Mouse (Mus musculus): ENCODE results near the gene Ncoa3.

The Ncoa3 gene

DNA sequence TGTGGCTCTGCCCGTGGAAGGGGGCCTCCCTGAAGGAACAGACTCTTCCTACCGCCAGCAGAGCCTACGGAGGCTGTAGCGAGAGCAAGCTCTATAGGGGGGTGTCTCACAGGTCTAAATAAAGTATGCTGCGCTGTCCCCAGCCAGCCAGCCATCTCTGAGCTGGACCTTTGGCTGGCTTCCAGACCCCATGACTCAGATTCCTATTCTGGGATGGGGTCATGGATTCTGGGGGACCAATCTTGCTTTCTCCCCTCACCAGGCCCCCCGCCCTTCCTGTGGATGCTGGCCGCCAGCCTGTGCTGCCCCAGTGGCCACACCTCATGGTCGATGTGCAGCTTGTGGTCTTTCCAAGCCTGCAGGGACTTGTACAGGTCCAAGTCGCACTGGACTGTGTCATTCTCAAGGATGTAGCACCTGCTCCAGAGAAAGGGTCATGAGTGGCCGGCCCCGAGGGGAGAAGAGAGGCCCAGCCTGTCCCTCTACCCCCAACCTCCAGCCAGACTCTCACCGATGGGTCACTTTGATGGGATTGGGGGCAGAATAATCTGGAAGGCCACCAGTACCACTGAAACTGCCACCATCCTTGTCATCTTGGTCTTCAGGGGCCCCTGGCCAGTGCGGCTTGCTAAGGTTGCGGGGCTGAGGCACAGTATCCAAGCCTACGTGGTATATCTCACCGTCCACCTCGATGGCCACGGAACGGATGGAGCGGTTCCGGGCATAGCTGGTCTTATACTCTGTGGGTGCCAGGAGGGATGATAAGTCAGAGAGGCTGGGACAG, 88.7 kb downstream of the Ncoa3 start:
- DNase-seq: peak; percentile 82 to 85

DNA sequence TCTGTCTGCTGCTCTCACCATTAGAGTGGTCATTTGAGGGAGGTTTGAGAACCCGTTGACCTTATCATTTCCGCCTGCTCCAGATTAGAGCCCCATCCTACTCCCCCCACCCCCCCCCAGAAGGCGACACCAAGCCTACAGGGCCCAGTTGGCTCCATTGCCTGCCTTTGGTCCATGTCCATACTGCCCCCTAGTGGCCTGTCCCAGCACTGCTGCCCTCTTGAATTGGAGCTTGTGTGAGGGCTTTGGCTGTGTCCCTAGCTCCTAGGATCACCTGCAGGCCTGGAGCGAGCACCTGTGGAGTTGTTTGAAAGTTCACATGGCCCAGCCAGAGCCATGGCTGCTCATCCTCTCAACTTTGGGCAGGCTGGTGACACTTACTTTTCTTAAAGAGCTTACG, 89.8 kb downstream of the Ncoa3 start:
- peak; percentile 84 to 93 for DNase-seq

DNA sequence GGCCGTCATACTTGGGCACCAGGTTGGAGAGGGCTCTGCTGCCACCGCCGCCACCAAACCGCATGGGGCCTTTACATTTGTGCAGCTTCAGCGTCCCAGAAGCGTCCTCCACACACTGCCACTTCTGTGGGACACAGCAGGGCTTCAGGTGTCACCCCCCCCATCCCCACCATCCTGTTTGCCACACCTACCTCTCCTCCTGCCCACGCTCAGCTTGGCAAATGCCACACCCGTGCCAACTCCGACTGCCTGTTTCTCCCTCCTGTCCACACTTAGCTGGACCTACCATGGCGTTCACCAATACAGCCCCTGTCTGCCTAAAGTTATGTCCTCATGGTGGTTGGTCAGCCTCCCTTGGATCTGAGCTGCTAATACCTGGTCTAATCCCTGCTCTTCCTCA, 90.2 kb downstream of the Ncoa3 start:
- peak in 1 of 2 experiments; percentile 37 for DNase-seq

DNA sequence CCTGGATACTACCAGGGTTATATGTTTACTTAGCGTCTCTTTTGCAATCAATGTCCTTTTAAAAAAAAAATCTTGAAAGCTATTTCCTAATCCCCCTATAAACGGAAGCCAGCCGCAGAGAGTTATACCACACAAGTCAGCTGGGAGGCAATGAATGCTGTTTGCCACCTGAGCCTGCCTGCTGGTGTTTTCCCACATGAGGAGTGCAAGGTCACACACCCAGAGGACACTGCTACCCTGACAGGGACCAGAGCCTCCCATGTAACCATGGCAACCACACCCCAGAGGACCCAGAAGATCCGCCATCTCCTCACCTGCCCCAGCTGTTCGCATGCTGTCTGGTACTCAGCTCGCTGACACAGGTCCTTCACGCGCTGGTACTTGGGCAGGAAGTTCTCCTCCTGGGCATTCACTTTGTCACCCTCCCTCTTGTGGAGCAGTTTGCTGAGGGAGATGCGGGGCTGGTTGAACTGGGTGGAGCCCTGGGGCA, 91.2 kb downstream of the Ncoa3 start:
- DNase-seq: peak in 1 of 2 experiments; percentile 39

DNA sequence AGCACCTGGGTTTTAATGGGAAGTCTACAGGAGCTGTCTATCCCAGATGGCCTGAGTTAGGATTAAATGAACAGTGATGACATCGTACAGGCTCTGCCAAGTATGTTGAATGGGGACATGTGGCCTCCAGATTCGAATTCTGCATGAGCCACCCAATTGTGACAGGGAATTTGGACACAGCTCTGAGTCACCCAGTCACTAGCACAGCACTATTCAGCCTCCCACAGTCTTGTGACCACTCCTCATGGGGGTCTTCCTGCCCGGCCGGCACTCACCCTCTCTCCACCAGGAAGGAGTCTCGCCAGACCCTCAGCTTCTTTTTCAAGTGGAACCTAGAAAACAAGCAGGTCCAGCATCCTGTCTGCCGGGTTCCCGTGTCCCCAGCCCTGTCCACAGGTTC, 91.7 kb downstream of the Ncoa3 start:
- peak in 1 of 2 experiments; percentile 31 for DNase-seq

DNA sequence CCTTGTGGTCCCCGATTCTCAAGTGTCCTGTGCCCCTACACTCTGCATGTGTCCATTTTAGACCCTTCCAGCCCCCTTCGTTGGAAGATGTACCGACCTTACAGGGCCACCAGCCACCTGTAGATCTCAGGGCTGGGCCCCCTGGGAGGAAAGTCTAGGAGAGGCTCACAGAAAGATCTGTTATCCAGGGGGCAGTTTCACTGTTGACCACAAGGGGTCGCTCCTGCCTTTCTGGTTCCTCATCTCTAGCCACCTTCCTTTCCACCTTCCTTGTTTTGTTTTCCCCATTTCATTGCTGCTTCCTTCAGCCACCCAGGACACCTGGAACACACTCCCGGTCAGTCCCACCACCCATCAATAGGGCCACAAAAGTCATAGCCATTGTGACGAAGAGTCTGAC, 92.5 kb downstream of the Ncoa3 start:
- DNase-seq: peak; percentile 66 to 84

DNA sequence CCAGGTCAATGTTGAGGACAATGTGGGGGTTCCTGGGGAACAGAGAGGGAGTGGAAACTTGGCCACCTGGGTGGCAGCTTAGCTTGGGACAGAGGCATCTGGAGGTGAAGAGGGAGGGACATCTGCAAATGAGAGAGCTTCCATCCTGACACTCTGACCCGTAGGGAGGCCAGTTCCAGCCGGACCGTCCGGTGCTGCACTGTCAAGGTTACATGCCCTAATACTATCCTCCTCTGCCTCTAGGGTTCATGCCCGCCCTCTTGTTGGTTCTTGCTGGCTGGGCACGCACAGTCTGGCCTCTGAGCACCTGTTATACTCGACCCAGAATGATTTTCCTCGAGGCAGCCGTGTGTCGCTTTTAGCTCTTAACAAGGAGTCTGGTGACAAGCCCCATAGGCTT, 93.3 kb downstream of the Ncoa3 start:
- peak in 1 of 2 experiments; percentile 56 for DNase-seq

DNA sequence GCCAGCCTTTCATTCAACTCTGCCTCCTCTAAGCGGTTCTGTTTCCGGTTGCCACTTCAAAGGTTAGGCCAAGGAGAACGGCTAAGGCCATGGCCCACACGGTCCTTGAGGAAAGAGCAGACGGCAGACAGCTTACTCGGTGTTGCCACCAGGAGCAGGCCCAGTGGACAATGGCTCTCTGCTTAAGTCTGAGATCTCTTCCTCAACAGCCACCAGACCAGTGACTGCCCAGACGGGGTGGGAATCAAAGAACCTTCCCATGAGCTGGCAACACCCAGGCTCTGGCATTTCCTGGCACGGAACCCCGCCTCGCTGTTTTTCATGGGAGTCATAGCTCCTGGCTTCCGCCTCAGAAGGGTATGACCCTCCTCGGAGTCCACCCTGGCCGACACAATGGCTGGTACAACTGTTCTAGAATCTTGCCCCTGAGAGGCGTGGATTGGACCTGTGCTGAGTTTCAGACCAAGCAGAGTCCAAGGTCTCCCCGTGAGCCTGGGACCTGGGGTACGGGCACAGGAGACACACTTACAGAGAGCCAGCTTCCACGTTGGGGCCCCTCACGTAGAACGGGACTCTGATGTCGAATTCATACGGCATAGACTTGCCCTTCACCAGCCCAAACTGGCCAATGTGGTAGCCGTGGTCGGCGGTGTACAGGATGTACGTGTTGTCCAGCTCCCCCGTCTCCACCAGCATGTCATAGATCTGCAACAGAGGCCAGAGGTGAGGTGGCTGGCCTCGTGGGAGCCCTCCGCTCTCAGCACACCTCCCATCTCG, 94.2 kb downstream of the Ncoa3 start:
- DNase-seq: peak; percentile 54 to 78

DNA sequence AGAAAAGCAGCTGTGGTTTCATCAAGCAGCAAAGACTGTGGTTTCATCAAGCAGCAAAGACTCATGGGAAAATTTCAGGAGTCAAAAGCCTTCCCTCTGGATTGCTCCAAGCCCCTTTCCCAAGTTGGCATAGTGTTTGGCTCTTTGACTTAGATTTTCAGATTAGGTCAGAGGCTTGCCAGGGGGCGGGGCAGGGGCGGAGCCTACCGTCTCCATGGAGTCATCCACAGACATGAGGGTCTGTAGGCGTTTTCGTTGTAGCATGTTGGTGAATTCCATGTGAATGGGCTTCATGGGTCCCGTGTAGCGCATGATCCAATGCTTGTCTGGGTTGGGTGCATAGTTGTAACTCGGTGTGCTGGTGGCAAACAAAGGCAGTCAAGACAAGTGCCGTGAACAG, 96.6 kb downstream of the Ncoa3 start:
- peak in 1 of 2 experiments; percentile 49 for DNase-seq

DNA sequence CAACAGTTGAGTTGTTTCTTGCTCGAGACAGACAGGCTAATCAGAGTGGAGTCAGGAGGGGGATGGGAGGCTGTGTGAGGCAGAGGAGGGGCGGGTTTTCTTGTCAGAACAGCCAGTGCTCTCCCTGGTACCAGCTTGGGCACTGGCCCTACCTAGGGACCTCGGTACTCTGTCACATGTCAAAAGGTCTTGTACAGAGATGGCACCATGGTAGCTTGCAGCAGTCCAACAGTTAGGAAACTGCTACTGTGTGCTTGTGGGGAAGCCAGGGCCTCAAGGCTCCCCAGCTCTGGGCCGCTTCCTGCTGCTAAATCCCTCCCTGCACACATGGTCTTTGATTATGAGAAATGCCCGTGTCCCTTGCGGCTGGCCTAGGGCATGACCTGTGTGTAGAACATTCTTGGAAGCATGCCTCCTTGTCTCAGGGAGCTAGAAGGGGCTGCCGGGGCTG, 97.7 kb downstream of the Ncoa3 start:
- DNase-seq: peak; percentile 43 to 77

DNA sequence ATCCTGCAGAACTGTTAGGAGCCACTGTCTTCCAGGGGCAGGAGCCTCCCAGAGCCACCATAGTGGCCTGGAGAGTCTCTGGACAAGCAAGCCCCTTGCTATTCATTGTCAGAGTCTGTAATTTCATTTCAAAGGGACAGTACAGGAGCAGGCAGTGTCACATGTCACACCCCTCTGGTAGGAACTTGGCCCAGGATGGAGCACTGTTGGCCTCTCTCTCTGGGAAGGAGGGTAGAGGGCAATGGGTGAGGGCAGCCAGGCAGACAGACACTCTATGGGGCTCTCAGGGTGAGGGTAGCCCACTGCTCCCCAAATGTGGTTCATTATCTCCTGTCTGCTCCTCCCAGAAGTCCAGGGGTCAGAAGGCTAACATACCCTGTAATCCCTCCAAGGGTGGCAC, 99.2 kb downstream of the Ncoa3 start:
- DNase-seq: peak in 1 of 2 experiments; percentile 43

DNA sequence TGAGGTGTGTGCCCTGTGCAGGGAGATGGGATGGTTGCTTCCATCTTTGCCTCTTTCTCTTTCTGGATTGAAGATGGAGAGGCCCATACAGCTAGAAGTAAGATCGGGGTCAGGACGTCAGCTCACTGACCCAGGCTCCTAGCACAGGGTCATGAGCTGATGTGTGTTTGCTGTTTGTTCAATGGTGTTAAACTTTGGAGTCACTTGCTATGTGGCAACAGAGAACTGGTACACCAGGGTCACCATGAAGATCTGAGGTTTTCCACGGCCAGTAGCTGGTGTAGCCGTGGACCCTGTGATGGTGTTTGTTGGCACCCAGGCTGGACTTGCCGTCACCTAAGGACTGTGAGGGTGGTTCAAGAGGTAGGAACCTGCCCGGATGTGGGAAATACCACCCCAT, 100.0 kb downstream of the Ncoa3 start:
- DNase-seq: no peak

DNA sequence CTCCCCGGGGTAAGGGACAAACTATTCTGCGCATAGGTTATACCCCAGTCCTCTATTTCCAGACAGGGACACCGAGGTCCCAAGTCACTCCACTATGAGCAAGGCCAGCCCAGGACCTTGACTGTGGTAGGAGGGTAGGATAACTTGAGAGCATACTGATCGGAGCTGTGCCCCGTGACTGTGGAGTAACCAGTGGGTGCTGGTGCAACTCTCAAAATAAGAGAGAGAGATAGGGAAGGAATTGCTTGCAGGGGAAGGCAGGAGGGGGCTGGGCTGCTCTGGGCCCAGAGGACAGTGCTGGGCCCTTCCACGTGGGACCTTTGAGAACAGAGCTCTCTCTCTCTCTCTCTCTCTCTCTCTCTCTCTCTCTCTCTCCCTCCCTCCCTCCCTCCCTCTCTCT, 103.9 kb downstream of the Ncoa3 start:
- no peak for DNase-seq

DNA sequence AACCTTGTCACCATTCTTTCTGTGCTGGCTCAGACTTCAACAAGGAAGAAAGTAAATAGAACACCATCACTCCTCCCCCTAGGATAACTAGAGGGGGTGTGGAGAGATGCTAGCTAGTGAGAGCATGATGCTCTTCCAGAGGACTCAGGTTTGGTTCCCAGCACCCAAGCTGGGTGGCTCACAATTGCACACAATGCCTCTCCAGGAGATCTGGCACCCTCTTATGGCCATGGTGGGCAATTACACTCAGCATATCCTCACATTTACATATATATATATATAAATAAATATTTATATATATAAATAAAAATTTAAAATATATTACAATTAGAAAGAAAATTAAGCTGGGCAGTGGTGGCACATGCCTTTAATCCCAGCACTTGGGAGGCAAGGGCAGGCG, 104.4 kb downstream of the Ncoa3 start:
- no peak for DNase-seq

DNA sequence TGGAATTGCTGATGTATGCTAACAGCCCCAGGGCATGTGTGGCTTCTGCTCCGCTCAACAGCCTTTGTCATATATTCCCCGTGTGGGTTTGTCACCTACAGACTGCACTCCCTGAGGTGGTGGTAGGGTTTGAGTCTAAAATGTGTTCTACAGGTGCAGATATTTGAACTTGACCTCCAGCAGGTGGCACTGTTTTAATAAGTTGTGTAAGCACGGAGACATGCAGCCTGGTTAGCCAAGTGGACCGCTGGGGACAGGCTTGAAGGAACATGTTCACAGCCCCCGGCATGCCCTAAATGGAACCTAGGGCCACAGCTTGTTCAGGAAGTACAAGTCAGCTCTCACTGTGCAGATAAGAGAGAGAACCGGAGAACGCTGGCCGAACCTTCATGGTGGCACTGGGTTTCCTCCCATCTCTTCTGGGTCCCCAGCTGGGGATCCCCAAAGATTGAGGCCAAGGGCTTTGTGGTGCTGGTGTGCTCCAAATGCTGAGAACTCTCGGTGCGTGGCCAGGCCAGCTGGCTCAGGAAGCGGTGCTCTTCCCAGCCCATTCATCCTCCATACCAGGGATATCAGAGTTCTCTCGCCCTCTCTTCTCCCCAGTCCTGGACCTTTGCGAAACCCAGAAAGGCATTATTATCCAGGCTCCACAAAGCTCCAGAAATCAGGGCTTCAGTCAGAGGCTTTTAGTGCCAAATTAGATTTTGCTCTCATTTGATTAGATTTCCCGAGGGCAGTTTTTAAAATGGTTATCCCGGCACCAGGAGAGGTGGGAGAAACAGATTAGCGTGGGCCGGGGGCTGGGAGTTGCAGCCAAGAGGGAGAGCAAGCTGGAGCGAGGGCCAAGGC, 105.2 kb downstream of the Ncoa3 start:
- DNase-seq: peak; percentile 59 to 78

DNA sequence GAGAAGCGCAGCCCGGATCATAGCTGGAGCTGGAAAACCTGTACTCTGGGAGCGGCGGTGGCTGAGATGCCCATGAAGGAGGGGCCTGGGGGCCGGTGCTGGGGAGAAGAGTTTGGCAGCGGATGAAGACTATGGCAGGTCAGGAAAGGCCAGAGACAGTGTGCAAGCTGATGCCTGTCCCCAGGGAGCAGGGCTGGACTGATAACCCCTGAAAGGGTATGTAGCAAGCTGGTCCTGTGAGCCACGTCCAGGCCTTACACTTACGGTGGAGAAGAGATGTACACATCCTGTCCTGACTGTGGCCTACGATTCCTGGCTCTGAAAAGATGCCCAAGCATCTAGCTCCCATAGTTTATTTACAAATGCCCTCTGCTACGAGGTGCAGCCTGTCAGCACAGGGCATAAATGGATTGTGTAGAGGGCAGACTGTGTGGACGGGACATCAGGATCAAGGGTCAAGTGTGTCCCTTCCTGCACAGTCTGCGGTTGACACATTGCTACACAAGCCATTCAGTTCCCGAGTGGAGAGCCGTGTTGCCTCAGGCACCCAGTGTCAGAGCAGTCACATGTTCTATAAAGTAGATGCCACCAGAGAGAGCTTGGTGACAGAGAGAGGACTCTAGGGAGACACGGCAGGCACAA, 106.0 kb downstream of the Ncoa3 start:
- peak in 1 of 2 experiments; percentile 36 for DNase-seq

DNA sequence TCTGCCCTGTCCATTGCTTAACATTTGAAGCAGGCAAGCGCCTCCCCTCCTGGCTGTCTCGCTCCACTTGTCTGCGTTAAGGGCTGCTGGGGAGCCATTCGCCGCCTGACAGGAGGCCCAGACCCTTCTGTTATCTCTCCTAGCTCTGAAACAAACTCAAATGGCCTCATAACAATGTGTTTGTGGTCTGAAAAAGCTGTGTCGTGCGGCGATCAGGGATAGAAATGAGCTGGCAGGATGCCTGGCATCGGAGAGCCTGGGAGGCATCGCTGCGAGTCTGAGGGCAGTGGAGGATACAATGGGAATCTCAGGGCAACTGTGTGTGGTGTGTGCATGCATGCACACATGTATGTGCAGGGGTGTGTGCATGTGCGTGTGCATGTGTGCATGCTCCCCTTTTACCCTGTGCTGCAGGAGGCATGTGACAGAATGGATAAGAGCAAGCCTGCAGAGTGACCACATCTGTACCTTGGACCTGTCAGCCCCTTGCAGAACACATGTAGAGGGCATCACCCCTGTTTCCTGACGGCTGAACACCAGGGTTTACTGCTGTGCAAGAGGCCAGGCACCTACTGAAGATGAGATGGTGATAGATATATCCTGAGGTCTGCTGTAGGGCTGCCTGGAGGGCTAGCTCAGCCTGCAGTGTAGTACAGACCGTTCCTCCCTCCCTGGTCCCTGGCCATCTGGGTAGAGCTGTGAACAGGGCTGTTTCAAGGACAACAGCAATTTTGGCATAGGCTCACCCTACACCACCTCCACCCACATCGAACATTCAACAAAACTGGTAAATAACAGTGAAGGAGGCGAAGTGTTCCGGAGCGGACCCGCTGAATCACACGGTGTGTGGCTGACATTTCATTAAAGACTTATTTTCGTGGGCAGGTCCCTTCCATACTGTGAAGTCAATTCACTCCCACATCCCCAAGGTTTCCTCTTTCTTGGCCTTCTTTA, 108.2 kb downstream of the Ncoa3 start:
- DNase-seq: no peak

DNA sequence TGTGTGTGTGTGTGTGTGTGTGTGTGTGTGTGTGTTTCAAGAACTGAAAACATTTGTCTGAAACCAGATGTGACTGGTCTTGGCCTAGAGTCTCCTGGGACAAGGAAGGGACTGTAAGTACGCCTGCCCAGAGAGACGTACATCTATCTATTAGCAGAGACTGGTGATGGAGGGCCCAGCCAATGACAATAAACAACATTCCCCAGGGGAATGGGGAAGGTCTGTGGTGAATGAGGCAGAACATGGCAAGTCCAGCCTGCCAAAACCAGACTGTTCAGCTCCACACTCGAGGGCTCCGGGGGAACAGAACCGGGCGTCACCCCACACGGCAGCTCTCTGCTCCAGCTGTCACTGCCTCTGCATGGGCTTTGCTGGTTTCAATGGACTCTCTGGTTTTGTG, 110.5 kb downstream of the Ncoa3 start:
- peak in 1 of 2 experiments; percentile 70 for DNase-seq

DNA sequence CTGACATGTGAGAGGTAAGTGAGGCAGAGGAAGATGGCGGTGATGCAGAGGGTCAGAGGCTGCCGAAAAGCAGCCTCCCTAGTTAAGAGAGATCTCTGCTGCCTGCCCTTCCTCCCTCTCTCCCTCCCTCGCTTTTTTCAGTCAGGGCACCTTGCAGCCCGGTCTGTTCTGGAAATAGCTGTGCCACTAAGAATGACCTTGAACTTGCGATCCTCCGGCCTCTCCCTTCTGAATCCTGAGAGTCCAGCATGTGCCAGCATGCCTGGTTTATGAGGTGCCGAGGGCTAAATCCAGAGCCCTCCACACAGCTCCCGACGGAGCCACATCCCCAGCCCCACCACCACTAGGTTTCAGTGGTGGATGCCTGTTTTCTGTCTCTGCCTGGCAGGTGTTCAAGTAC, 113.5 kb downstream of the Ncoa3 start:
- peak in 1 of 2 experiments; percentile 63 for DNase-seq

DNA sequence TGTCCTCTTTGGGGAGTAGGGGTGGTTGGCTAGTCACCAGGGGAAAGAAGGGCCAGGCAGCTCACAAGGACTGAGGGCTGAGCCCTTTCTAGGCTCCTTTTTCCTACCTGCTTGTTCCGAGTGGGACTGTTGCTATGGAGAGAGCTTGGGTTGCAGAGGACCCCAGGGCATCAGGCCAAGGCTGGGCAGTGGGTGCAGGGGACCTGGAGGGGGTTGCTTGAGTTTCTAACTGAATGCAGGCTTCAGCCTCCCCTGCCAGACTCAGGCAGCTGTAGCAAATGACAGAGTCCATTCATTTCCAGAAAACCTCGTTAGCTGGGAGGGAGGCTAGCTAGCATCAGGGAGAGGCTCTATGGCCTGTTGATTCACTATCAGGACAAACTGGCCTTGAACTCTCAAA, 114.2 kb downstream of the Ncoa3 start:
- DNase-seq: no peak

DNA sequence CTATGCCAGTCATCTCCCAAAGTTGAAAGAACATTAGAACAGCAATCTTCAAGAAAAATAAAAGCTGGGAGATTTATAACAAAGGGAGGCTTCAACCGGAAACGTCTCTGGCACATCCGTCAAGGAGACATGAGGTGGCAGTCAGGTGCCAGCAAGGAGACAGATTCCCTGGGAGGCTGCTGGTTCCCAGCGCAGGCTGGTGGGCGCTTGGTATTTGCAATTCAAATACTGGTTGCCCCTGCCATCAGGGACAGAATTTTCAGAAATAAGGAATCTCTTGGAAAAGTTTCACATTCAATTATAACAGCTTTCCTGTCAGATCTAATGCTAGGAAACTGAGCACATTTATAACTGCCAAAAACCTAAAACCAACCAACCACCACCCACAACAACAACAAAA, 115.5 kb downstream of the Ncoa3 start:
- DNase-seq: no peak
